Mouse (Mus musculus): ENCODE measurements at regions not wholly inside any gene's neighbourhood (a gene's known extent, or its start where the extent isn't known, plus 50 kb on each side); places are given as distances from the start of the nearest gene placed in this dataset.
A peak's percentile ranks its signal among the peaks of the same experiment; 100 is the strongest.

GRCm38 (mm10) chr14:46514262-46514932 lies 123.9 kb upstream of the Bmp4 start:
- DNase-seq: peak; percentile 61

GRCm38 (mm10) chr14:46512118-46512517 lies 121.6 kb upstream of the Bmp4 start:
- DNase-seq: peak; percentile 72

- DNase-seq: no peak
Measured at GRCm38 (mm10) chr14:46508871-46509270, 118.4 kb upstream of the Bmp4 start.

- peak; percentile 56 for DNase-seq
Measured at GRCm38 (mm10) chr14:46505266-46505665, 114.8 kb upstream of the Bmp4 start.

- peak; percentile 71 for DNase-seq
Measured at GRCm38 (mm10) chr14:46491601-46492000, 101.1 kb upstream of the Bmp4 start.

- peak; percentile 25 for DNase-seq
Measured at GRCm38 (mm10) chr14:46491182-46491581, 100.7 kb upstream of the Bmp4 start.

DNA sequence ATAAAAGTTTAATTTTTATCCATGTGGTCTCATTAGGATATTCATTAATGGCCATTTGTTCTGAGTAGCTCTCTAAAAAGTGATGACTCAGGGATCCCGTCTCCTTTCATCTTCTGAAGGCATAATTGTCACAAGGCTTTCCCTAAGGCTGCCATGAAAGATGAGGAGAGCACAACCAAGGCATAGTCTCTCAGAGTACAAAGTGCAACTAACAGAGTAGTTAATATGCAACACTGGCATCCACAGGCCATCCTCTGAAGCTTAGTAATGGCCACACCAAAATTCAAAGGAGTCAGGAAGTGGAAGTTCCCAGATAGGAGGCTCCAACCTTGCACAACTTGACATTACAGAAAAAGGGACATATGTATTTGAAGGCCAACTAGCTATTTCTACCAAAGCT lies 97.1 kb upstream of the Bmp4 start:
- DNase-seq: peak; percentile 23

DNA sequence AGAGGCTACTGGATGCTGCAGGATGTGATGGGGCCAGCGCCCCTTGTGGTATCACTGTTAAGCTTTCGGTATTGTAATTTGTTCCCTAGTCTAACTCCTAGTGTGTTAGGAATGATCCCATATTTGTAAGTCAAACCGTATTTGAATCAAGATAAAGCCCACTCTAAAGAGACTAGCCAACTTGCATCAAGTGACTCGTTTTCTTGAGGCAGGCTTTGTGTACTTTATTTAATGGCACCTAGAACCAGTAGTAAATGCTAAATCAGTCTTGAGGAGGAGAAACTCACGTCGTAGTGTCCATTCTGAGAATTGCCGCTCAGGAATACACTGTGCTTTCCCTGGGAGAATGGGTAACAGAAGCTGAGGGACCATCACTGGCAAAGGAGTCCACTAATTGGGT lies 89.9 kb upstream of the Bmp4 start:
- DNase-seq: peak; percentile 46

GRCm38 (mm10) chr14:46475945-46476344 lies 85.5 kb upstream of the Bmp4 start:
- DNase-seq: peak; percentile 30

- DNase-seq: peak; percentile 19
Measured at GRCm38 (mm10) chr14:46462967-46463366, 72.5 kb upstream of the Bmp4 start.

- DNase-seq: peak; percentile 61
Measured at GRCm38 (mm10) chr14:46461960-46462359, 71.5 kb upstream of the Bmp4 start.

DNA sequence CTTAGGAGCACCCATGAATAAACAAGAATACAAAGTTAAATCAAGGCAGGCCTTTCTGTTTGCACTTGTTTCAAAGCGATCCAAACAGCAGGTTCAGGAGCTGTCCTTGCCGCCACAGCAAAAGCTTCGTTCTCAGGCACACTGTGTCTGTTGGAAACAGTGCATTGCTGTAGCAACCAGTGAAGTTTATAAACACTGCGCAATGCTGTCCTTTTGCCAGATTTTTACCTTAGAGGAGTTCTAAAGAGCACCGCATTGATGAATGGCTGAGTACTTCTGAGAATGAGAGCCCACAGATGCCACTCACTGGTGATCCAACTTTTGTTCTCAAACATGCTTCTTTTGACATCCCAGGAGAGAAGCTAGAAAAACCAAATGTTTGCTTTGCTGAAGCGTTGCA lies 64.0 kb upstream of the Bmp4 start:
- DNase-seq: no peak

DNA sequence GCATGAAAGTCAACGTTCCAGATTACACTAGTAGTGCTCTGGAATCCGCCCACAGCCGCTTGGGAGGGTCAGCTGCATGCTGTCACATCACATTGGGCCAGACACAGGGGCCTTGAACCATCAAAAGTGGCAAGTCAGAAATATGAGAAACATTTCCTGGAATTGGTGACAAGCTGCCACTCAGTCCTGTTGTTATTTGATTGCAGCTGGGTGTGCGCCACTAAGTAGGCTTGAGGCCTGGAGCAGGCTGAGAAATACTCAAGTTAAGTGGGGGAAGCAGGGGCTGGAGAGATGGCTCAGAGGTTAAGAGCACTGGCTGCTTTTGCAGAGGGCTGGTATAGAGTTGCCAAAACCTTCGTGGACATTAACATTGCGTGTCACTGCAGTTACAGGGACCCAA lies 51.2 kb upstream of the Bmp4 start:
- DNase-seq: peak; percentile 79
